Mouse (Mus musculus): Measurements from ENCODE around the gene Bcl11a. TPM values are rescaled to one million over a fixed set of nuclear protein-coding genes. Genes with fewer than 3 reads are reported as not detected.

Gene Bcl11a
- 1.9 and 2.9 TPM in 2 replicates for polyA plus RNA-seq (2012; rRNA removed; ENCODE audit: low replicate concordance)

DNA sequence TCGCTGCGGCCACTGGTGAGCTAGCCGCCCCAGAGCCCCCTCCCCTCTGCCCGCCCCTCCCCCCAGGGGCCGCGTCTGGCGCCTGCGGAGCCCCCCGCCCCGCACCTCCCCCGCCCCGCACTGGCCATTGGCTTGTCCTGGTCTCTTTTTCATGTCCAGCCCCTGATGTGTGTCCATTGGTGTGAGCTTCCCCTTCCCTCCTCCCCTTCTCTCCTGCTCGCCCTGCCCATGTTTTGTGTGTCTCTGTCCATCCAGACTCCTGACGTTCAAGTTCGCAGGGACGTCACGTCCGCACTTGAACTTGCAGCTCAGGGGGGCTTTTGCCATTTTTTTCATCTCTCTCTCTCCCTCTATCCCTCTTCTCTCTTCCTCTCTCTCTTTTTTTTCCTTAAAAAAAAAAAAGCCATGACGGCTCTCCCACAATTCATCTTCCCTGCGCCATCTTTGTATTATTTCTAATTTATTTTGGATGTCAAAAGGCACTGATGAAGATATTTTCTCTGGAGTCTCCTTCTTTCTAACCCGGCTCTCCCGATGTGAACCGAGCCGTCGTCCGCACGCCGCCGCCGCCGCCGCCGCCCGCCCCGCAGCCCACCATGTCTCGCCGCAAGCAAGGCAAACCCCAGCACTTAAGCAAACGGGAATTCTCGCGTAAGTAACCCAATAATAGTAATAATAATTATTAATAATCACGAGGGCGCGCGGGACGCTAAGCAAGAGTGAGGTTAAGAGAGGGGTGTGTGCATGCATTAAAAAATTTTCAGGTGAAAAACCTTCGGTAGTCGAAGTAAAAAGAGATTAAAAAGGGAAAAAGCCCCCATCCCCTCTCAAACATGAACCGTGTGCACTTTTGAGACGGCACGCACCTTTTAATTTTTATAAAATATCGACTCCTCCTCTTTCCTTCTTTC, at the start of gene Bcl11a:
Bcl11a (plus strand) TSS at position 262 of the 911 bp plus-strand sequence.

DNA sequence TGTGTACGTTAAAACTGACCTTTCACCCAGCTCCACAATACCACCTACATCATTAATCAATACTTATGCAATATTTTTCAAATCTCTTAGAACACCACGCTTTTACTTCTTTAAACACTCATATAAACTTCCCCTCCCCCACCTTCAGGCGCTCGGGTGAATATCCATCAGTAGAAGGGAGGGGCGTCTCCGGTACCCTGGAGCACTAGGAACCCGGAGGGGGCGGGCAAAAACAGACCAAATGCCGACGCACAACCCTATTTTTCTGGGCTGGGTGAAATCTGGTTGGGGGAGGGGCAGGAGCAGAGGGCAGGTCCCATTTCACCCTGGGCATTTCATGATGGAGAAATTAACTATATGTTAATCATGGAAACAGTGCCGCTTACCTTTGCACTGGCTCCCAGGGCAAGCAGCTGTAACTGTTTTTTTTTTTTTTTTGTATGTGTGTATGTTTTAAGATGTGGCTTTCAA, 3.2 kb upstream of the Bcl11a start, which contains the start of gene A830031A19Rik:
A830031A19Rik (minus strand) TSS at position 421 of the 471 bp plus-strand sequence.

Other genes starting within 250 kb of the Bcl11a start
- 0.68 and 1.2 TPM in 2 replicates for gene Papolg, start 182.8 kb upstream of the Bcl11a start, polyA plus RNA-seq (2012; rRNA removed; ENCODE audit: low replicate concordance)
- not detected in 2 replicates for gene A830031A19Rik, start 3.0 kb upstream of the Bcl11a start, polyA plus RNA-seq (2012; rRNA removed; ENCODE audit: low replicate concordance)

Measured in duodenum, adult 2 months (tissue).